ENCODE assay signal across 18 mouse cellular contexts in genomic region chr5:112499918-112500682, GRCm38 (mm10). TPM values are rescaled to one million over a fixed set of nuclear protein-coding genes. Genes with fewer than 3 reads are reported as not detected.
DNase-seq lines count a peak whose midpoint lies in the region; ATAC-seq and TF ChIP-seq lines count a peak whose summit lies in the region.
"Had no signal": no experiment of that assay in that cellular context is flagged by ENCODE, and none has a peak within 500 bp of the region (broad histone marks: within the 10 kb centered on the region; RNA-seq: fewer than 3 reads in every experiment).

No protein-coding gene starts in this region.

- H3K4me2 ChIP-seq in kidney, postnatal 0 days (ENCODE audit: low read length): no peak overlapping the region
- H3K4me2 ChIP-seq in hindbrain, embryonic 11.5 days (replicated peaks; ENCODE audit: low read depth, low read length): 0 out of 2 replicates have a peak overlapping the region, but pooled peaks have one; percentile 7
- H3K4me2 ChIP-seq in midbrain, embryonic 13.5 days (replicated peaks): no peak overlapping the region
- H3K4me2 ChIP-seq in liver, embryonic 11.5 days: no peak overlapping the region
- H3K4me2 ChIP-seq: heart, embryonic 15.5 days; limb, embryonic 15.5 days; stomach, embryonic 15.5 days had no signal

- H3K4me1 ChIP-seq in kidney, postnatal 0 days (replicated peaks; ENCODE audit: insufficient read depth, low read length): no peaks in the 10 kb centered on the region
- peaks cover 29% of the 10 kb centered on the region for H3K4me1 ChIP-seq in embryonic facial prominence, embryonic 10.5 days
- H3K4me1 ChIP-seq in hindbrain, embryonic 11.5 days (replicated peaks; ENCODE audit: control insufficient read depth, insufficient read depth, low read length): no peaks in the 10 kb centered on the region; the same call in 1 of the 2 replicates
- peaks cover 47% of the 10 kb centered on the region for H3K4me1 ChIP-seq in midbrain, embryonic 13.5 days (replicated peaks)
- H3K4me1 ChIP-seq in liver, embryonic 11.5 days (replicated peaks; ENCODE audit: control insufficient read depth, insufficient read depth, low read length): peaks cover 6% of the 10 kb centered on the region

- peak; percentile 59 for ATAC-seq in kidney, postnatal 0 days (replicated peaks; ENCODE audit: low FRiP score, low read depth)
- ATAC-seq in hindbrain, embryonic 11.5 days (ENCODE audit: low FRiP score): no peak
- ATAC-seq in midbrain, embryonic 13.5 days: peak; percentile 77
- ATAC-seq in liver, embryonic 11.5 days (replicated peaks; ENCODE audit: low FRiP score): no peak

- H3K9ac ChIP-seq in kidney, postnatal 0 days (ENCODE audit: low read depth, low read length): no peak overlapping the region
- no peak overlapping the region for H3K9ac ChIP-seq in hindbrain, embryonic 11.5 days (ENCODE audit: low read depth, low read length)
- H3K9ac ChIP-seq in midbrain, embryonic 13.5 days (replicated peaks): no peak overlapping the region
- no peak overlapping the region for H3K9ac ChIP-seq in liver, embryonic 11.5 days (ENCODE audit: low read depth, low read length)
- H3K9ac ChIP-seq: heart, embryonic 15.5 days; limb, embryonic 15.5 days; stomach, embryonic 15.5 days had no signal

- H3K9me3 ChIP-seq in kidney, postnatal 0 days (replicated peaks; ENCODE audit: low read length): no peaks in the 10 kb centered on the region
- H3K9me3 ChIP-seq in embryonic facial prominence, embryonic 10.5 days: no peaks in the 10 kb centered on the region
- no peaks in the 10 kb centered on the region for H3K9me3 ChIP-seq in hindbrain, embryonic 11.5 days (ENCODE audit: control insufficient read depth, low read length)
- H3K9me3 ChIP-seq in midbrain, embryonic 13.5 days: no peaks in the 10 kb centered on the region
- no peaks in the 10 kb centered on the region for H3K9me3 ChIP-seq in liver, embryonic 11.5 days (ENCODE audit: control insufficient read depth, low read length)
- H3K9me3 ChIP-seq: heart, embryonic 15.5 days; limb, embryonic 15.5 days; stomach, embryonic 15.5 days had no signal

- peak; percentile 9; the same call in 1 of the 2 replicates for TF ChIP-seq CTCF in kidney, postnatal 0 days (IDR thresholded peaks at IDR 0.05; ENCODE audit: low read depth)

- no peak overlapping the region for H3K27ac ChIP-seq in kidney, postnatal 0 days
- H3K27ac ChIP-seq in embryonic facial prominence, embryonic 10.5 days (replicated peaks): no peak overlapping the region
- 0 out of 2 replicates have a peak overlapping the region, but pooled peaks have one; percentile 33 for H3K27ac ChIP-seq in hindbrain, embryonic 11.5 days (ENCODE audit: low read depth, low read length)
- H3K27ac ChIP-seq in midbrain, embryonic 13.5 days: peak overlapping the region; percentile 73
- no peak overlapping the region for H3K27ac ChIP-seq in liver, embryonic 11.5 days (ENCODE audit: low read depth, low read length)
- H3K27ac ChIP-seq: heart, embryonic 15.5 days; limb, embryonic 15.5 days; stomach, embryonic 15.5 days had no signal

- WGBS in kidney, postnatal 0 days: 50% methylated on average over 8 of the region's 8 CpGs
- WGBS in embryonic facial prominence, embryonic 10.5 days: 56% methylated on average over 8 of the region's 8 CpGs
- 56% methylated on average over 8 of the region's 8 CpGs for WGBS in hindbrain, embryonic 11.5 days
- 44% methylated on average over 8 of the region's 8 CpGs for WGBS in midbrain, embryonic 13.5 days
- 63% methylated on average over 8 of the region's 8 CpGs for WGBS in liver, embryonic 11.5 days

- H3K36me3 ChIP-seq in kidney, postnatal 0 days (ENCODE audit: insufficient read depth, low read length): no peaks in the 10 kb centered on the region
- no peaks in the 10 kb centered on the region for H3K36me3 ChIP-seq in embryonic facial prominence, embryonic 10.5 days (replicated peaks)
- no peaks in the 10 kb centered on the region for H3K36me3 ChIP-seq in hindbrain, embryonic 11.5 days (ENCODE audit: control insufficient read depth, insufficient read depth, low read length)
- no peaks in the 10 kb centered on the region for H3K36me3 ChIP-seq in midbrain, embryonic 13.5 days
- no peaks in the 10 kb centered on the region for H3K36me3 ChIP-seq in liver, embryonic 11.5 days (ENCODE audit: control insufficient read depth, insufficient read depth, low read length)
- H3K36me3 ChIP-seq: heart, embryonic 15.5 days; limb, embryonic 15.5 days; stomach, embryonic 15.5 days had no signal

- peak; percentile 19 for DNase-seq in kidney, postnatal 0 days (ENCODE audit: low spot score)
- DNase-seq in kidney, postnatal 36 days: no peak
- peak; percentile 19 for DNase-seq in embryonic facial prominence, embryonic 10.5 days (ENCODE audit: low spot score)
- DNase-seq in hindbrain, embryonic 11.5 days (ENCODE audit: low spot score): no peak
- DNase-seq in liver, embryonic 11.5 days (ENCODE audit: low spot score): no peak
- DNase-seq in MN1 (ENCODE audit: low spot score): no peak
- DNase-seq in kidney, postnatal 10 days: no peak
- DNase-seq: B cell, adult 2 months; cerebellum, adult 8-10 months; gastrocnemius, postnatal 25 days; kidney, adult 18-20 months; layer of hippocampus, postnatal 36 days; right cerebral cortex, postnatal 14 days had no signal

- no peaks in the 10 kb centered on the region for H3K27me3 ChIP-seq in kidney, postnatal 0 days (ENCODE audit: insufficient read depth, low read length)
- H3K27me3 ChIP-seq in embryonic facial prominence, embryonic 10.5 days (replicated peaks; ENCODE audit: low read depth, poor library complexity, severe bottlenecking): no peaks in the 10 kb centered on the region; the same call in 1 of the 2 replicates
- H3K27me3 ChIP-seq in hindbrain, embryonic 11.5 days (ENCODE audit: control insufficient read depth, insufficient read depth, low read length): no peaks in the 10 kb centered on the region
- 0 out of 2 replicates have a peak, but pooled peaks cover 3% of the 10 kb centered on the region for H3K27me3 ChIP-seq in midbrain, embryonic 13.5 days
- no peaks in the 10 kb centered on the region for H3K27me3 ChIP-seq in liver, embryonic 11.5 days (replicated peaks; ENCODE audit: control insufficient read depth, insufficient read depth, low read length)
- H3K27me3 ChIP-seq: limb, embryonic 15.5 days; stomach, embryonic 15.5 days had no signal

- no peak overlapping the region for H3K4me3 ChIP-seq in kidney, postnatal 0 days (replicated peaks; ENCODE audit: low read depth, low read length)
- no peak overlapping the region for H3K4me3 ChIP-seq in embryonic facial prominence, embryonic 10.5 days
- H3K4me3 ChIP-seq in hindbrain, embryonic 11.5 days (ENCODE audit: low read depth, low read length): no peak overlapping the region
- no peak overlapping the region for H3K4me3 ChIP-seq in midbrain, embryonic 13.5 days (replicated peaks)
- H3K4me3 ChIP-seq in liver, embryonic 11.5 days (ENCODE audit: low read depth, low read length): no peak overlapping the region
- H3K4me3 ChIP-seq: heart, embryonic 15.5 days; limb, embryonic 15.5 days; stomach, embryonic 15.5 days had no signal

RNA-seq across cellular contexts. Expression of gene Gm6588, which starts 50.9 kb away (rescaled TPM):
- not detected in 2 replicates for polyA plus RNA-seq in kidney, postnatal 0 days (2015; fragmentation: Nextera tagmentation; extraction: Ambion mirVana)
- not detected in 2 replicates for polyA plus RNA-seq in embryonic facial prominence, embryonic 10.5 days (2016; fragmentation: Nextera tagmentation; extraction: Ambion mirVana)
- 0.14 and 0.28 TPM in 2 replicates for polyA plus RNA-seq in hindbrain, embryonic 11.5 days (2014; fragmentation: Nextera tagmentation; extraction: Ambion mirVana)
- 1.5 and 1.7 TPM in 2 replicates for polyA plus RNA-seq in midbrain, embryonic 13.5 days (2015; fragmentation: Nextera tagmentation; extraction: Ambion mirVana)
- polyA plus RNA-seq in liver, embryonic 11.5 days (2014; fragmentation: Nextera tagmentation; extraction: Ambion mirVana): not detected in 2 replicates
- polyA plus RNA-seq: heart, embryonic 15.5 days; lung, embryonic 16.5 days had no signal

Comparison
In these comparisons a context has a peak if more than half of its experiments do, and no peak if none do; other contexts are left out.
1. DNase-seq: peak in kidney, postnatal 0 days (single experiment) and embryonic facial prominence, embryonic 10.5 days (single experiment); none in kidney, postnatal 36 days (0 of 2), hindbrain, embryonic 11.5 days (single experiment), liver, embryonic 11.5 days (single experiment), MN1 (single experiment) and kidney, postnatal 10 days (single experiment).
2. ATAC-seq: peak in kidney, postnatal 0 days (single experiment) and midbrain, embryonic 13.5 days (single experiment); none in hindbrain, embryonic 11.5 days (single experiment) and liver, embryonic 11.5 days (single experiment).
3. H3K27ac ChIP-seq: peak in hindbrain, embryonic 11.5 days (single experiment) and midbrain, embryonic 13.5 days (single experiment); none in kidney, postnatal 0 days (single experiment), embryonic facial prominence, embryonic 10.5 days (single experiment) and liver, embryonic 11.5 days (single experiment).